1 mouse cellular context compared by ENCODE assay signal in genomic region chr6:66395147-66395546, GRCm38 (mm10).
TF ChIP-seq lines count a peak whose summit lies in the region.

No protein-coding gene starts in this region.

TF ChIP-seq in CH12.LX, 34 proteins besides CTCF, POLR2A, EP300 and RAD21 (continued from another document):
- peak; percentile 46; the same call in 1 of the 2 replicates for TF ChIP-seq ETS1 (conservative IDR thresholded peaks at IDR 0.05; ENCODE audit: low read depth, low read length)
- TF ChIP-seq CHD1 (IDR thresholded peaks at IDR 0.05; ENCODE audit: low read depth, low read length), result no peak
- TF ChIP-seq PAX5 (IDR thresholded peaks at IDR 0.05; ENCODE audit: low read length), result no peak
- TF ChIP-seq BHLHE40 (IDR thresholded peaks at IDR 0.05; ENCODE audit: low read depth, low read length), result 0 out of 2 replicates have a peak, but pooled peaks have one; percentile 15
- no peak for TF ChIP-seq USF1 (IDR thresholded peaks at IDR 0.05; ENCODE audit: low read depth, low read length)
- TF ChIP-seq E2F4 (IDR thresholded peaks at IDR 0.05; ENCODE audit: insufficient replicate concordance, low read depth, low read length), result no peak
- no peak for TF ChIP-seq MYC (IDR thresholded peaks at IDR 0.05; ENCODE audit: low read depth, low read length)
- TF ChIP-seq ZC3H11A (IDR thresholded peaks at IDR 0.05; ENCODE audit: low read depth, low read length), result no peak
- peak; percentile 87 for TF ChIP-seq IRF4 (IDR thresholded peaks at IDR 0.05; ENCODE audit: low read depth, low read length)
- no peak for TF ChIP-seq MAFK (IDR thresholded peaks at IDR 0.05; ENCODE audit: insufficient replicate concordance, low read length)
- TF ChIP-seq TBP (conservative IDR thresholded peaks at IDR 0.05; ENCODE audit: low read depth, low read length), result no peak
